Mouse (Mus musculus): ENCODE results near the gene Thsd7b. TPM values are rescaled to one million over a fixed set of nuclear protein-coding genes. Genes with fewer than 3 reads are reported as not detected.
A peak's percentile ranks its signal among the peaks of the same experiment; 100 is the strongest.

Thsd7b gene
- polyA plus RNA-seq, 1 experiment from 2014 or later, result 12.3 TPM

DNA sequence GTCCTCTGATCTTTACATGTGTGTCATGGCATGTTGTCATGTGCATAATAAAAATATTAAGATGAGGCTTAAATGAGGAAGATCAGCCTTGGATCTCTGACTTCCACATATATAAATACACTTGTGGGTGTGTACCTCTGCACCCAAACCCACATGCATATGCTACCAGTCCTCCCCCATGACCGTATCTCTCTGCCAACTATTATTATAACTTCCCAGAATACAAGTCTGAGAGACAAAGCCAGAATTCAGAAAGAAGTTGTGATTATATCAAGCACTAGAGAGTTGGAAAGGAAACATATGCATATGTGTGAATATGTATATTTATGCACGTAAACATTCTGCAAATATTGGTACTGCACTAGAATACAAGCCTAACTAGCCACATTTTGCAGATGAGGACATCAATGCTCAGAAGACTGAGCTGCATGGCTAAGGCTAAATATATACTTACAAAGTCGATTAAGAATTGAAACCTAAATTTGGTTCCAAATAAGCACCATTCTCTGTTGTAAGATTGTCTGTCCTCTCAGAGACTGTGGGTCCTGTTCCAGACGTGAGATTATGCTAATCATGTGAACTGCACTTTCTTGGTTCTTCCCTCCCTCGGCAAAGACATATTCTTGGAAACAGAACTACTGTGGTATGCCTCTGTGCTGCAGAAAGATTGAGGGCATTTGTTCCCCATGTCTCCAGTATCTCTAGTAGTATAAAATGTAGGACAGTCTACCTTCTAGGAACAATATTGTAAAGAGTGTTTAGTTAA lies 211.3 kb downstream of the Thsd7b start:
- no peak for ATAC-seq (ENCODE audit: low FRiP score, low TSS enrichment)
- Histone ChIP-seq H3K9ac (replicated peaks; ENCODE audit: low read length) (no peak overlapping the region), H3K36me3 (ENCODE audit: control insufficient read depth, insufficient read depth, low read length) (no peaks in the 10 kb centered on the region), H3K9me3 (ENCODE audit: control insufficient read depth, low read length) (no peaks in the 10 kb centered on the region), H3K4me2 (ENCODE audit: low read length) (no peak overlapping the region), H3K4me3 (replicated peaks; ENCODE audit: low read depth, low read length) (no peak overlapping the region), H3K4me1 (ENCODE audit: control insufficient read depth, insufficient read depth, low read length) (no peaks in the 10 kb centered on the region), H3K27me3 (ENCODE audit: control insufficient read depth, insufficient read depth, low read length) (no peaks in the 10 kb centered on the region), H3K27ac (replicated peaks; ENCODE audit: low read depth, low read length) (no peak overlapping the region)
- 77% methylated on average over 5 of the region's 5 CpGs for WGBS
- no peak for DNase-seq

GRCm38 (mm10) chr1:129491136-129491535 lies 218.0 kb downstream of the Thsd7b start:
- no peak overlapping the region for H3K27ac ChIP-seq (replicated peaks; ENCODE audit: low read depth, low read length)
- no peaks in the 10 kb centered on the region for H3K27me3 ChIP-seq (ENCODE audit: control insufficient read depth, insufficient read depth, low read length)
- H3K4me3 ChIP-seq (replicated peaks; ENCODE audit: low read depth, low read length), result no peak overlapping the region
- H3K4me1 ChIP-seq (ENCODE audit: control insufficient read depth, insufficient read depth, low read length), result no peaks in the 10 kb centered on the region
- no peak overlapping the region for H3K9ac ChIP-seq (replicated peaks; ENCODE audit: low read length)
- 89% methylated on average over 3 of the region's 3 CpGs for WGBS
- no peak overlapping the region for H3K4me2 ChIP-seq (ENCODE audit: low read length)
- DNase-seq (no peak), ATAC-seq (ENCODE audit: low FRiP score, low TSS enrichment) (no peak)
- H3K9me3 ChIP-seq (ENCODE audit: control insufficient read depth, low read length), result no peaks in the 10 kb centered on the region
- H3K36me3 ChIP-seq (ENCODE audit: control insufficient read depth, insufficient read depth, low read length), result no peaks in the 10 kb centered on the region

DNA sequence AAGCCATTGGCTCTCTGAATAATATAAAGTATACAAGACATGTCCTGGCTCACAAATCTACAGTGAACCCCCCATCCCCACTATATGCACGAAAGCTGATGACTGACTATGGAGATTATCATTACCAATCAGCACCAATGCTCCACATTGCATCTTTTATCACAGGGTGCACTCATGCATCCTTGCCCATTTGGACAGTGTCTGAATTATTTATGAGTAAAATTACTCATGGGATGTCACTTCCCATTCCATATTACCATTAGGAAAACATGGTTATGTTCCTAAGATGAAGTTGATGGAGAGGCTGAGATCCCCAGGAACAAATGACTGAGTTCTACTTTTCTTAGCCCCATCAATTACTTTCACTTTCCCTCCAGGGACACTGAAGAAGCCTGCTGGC lies 220.8 kb downstream of the Thsd7b start:
- H3K36me3 ChIP-seq (ENCODE audit: control insufficient read depth, insufficient read depth, low read length), result no peaks in the 10 kb centered on the region
- H3K4me3 ChIP-seq (replicated peaks; ENCODE audit: low read depth, low read length), result no peak overlapping the region
- no peak overlapping the region for H3K4me2 ChIP-seq (ENCODE audit: low read length)
- H3K4me1 ChIP-seq (ENCODE audit: control insufficient read depth, insufficient read depth, low read length), result no peaks in the 10 kb centered on the region
- WGBS, result 73% methylated on average over 1 of the region's 1 CpGs
- no peak overlapping the region for H3K9ac ChIP-seq (replicated peaks; ENCODE audit: low read length)
- no peaks in the 10 kb centered on the region for H3K9me3 ChIP-seq (ENCODE audit: control insufficient read depth, low read length)
- H3K27me3 ChIP-seq (ENCODE audit: control insufficient read depth, insufficient read depth, low read length), result no peaks in the 10 kb centered on the region
- ATAC-seq (ENCODE audit: low FRiP score, low TSS enrichment), result no peak
- no peak overlapping the region for H3K27ac ChIP-seq (replicated peaks; ENCODE audit: low read depth, low read length)
- no peak for DNase-seq

GRCm38 (mm10) chr1:129501707-129502106 lies 228.6 kb downstream of the Thsd7b start:
- Histone ChIP-seq H3K27me3 (ENCODE audit: control insufficient read depth, insufficient read depth, low read length) (no peaks in the 10 kb centered on the region), H3K4me1 (ENCODE audit: control insufficient read depth, insufficient read depth, low read length) (no peaks in the 10 kb centered on the region), H3K9me3 (ENCODE audit: control insufficient read depth, low read length) (no peaks in the 10 kb centered on the region), H3K27ac (replicated peaks; ENCODE audit: low read depth, low read length) (no peak overlapping the region), H3K4me3 (replicated peaks; ENCODE audit: low read depth, low read length) (no peak overlapping the region), H3K9ac (replicated peaks; ENCODE audit: low read length) (no peak overlapping the region), H3K36me3 (ENCODE audit: control insufficient read depth, insufficient read depth, low read length) (no peaks in the 10 kb centered on the region), H3K4me2 (ENCODE audit: low read length) (no peak overlapping the region)
- ATAC-seq (ENCODE audit: low FRiP score, low TSS enrichment) (no peak), DNase-seq (peak; percentile 36)
- WGBS, result 88% methylated on average over 3 of the region's 3 CpGs

DNA sequence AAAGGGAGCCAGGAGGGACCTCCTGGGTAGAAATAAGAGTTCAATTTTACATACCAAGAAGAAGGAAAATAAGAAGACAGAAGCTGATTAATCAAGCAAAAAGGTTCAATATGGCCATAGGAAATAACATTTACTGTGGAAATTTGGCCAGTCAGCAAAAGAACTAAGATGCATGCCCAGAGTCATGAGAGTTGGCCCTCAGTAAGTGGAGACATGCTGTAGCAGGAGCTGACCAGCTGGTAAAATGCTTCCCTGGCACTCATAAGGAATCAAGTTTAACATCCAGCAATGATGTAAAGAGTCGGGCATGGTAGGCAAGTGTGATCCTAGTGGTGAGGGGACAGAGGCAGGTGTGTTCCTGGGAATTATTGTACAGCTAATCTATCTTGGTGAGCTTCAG lies 243.3 kb downstream of the Thsd7b start:
- Histone ChIP-seq H3K27ac (replicated peaks; ENCODE audit: low read depth, low read length) (no peak overlapping the region), H3K27me3 (ENCODE audit: control insufficient read depth, insufficient read depth, low read length) (no peaks in the 10 kb centered on the region), H3K4me1 (ENCODE audit: control insufficient read depth, insufficient read depth, low read length) (no peaks in the 10 kb centered on the region), H3K4me3 (replicated peaks; ENCODE audit: low read depth, low read length) (no peak overlapping the region), H3K36me3 (ENCODE audit: control insufficient read depth, insufficient read depth, low read length) (no peaks in the 10 kb centered on the region), H3K4me2 (ENCODE audit: low read length) (no peak overlapping the region), H3K9me3 (ENCODE audit: control insufficient read depth, low read length) (no peaks in the 10 kb centered on the region), H3K9ac (replicated peaks; ENCODE audit: low read length) (no peak overlapping the region)
- no peak for DNase-seq
- no peak for ATAC-seq (ENCODE audit: low FRiP score, low TSS enrichment)
- WGBS, result 95% methylated on average over 1 of the region's 1 CpGs

DNA sequence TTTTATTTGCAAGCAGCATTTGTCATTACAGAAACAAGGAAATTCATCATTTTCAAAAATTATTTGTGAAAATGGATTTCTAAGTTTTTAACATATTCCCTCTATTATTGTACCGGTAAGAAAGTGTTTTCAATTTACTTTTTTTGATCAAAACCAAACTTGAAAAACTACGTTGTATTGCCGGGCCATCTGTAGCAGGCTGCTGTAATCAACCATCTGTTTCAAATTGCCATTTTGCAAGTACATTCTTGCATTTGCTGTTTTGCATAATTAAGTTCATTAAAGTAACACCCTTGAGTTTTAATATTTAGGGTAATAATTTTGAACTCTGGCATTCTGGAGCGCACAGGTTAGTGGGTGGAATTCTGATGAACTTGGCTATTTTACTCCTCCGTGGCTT lies 246.6 kb downstream of the Thsd7b start:
- H3K4me1 ChIP-seq (ENCODE audit: control insufficient read depth, insufficient read depth, low read length), result no peaks in the 10 kb centered on the region
- no peak overlapping the region for H3K4me2 ChIP-seq (ENCODE audit: low read length)
- H3K9ac ChIP-seq (replicated peaks; ENCODE audit: low read length), result no peak overlapping the region
- WGBS, result 94% methylated on average over 5 of the region's 5 CpGs
- no peaks in the 10 kb centered on the region for H3K36me3 ChIP-seq (ENCODE audit: control insufficient read depth, insufficient read depth, low read length)
- no peaks in the 10 kb centered on the region for H3K9me3 ChIP-seq (ENCODE audit: control insufficient read depth, low read length)
- no peak for DNase-seq
- no peaks in the 10 kb centered on the region for H3K27me3 ChIP-seq (ENCODE audit: control insufficient read depth, insufficient read depth, low read length)
- no peak overlapping the region for H3K27ac ChIP-seq (replicated peaks; ENCODE audit: low read depth, low read length)
- ATAC-seq (ENCODE audit: low FRiP score, low TSS enrichment), result no peak
- no peak overlapping the region for H3K4me3 ChIP-seq (replicated peaks; ENCODE audit: low read depth, low read length)

DNA sequence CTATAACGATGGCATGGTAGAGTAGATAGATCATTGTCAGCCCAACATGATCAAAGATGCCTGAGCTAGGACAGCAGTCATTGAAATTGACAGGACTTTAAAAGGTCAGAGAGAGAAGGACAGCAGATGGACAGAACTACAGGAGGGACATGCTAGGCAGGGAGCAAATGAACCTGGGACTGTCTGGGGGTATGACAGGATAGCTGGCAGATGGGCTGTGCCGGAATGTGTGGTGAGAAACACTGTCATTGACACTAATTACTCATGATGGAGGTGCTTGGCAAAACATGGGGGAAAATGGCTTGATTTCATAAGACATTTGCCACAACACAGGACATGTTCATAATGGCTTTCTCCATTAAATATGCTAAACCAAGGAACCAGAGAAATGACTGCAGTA lies 253.9 kb downstream of the Thsd7b start:
- DNase-seq (no peak), ATAC-seq (ENCODE audit: low FRiP score, low TSS enrichment) (no peak)
- no peak overlapping the region for H3K4me3 ChIP-seq (replicated peaks; ENCODE audit: low read depth, low read length)
- H3K9ac ChIP-seq (replicated peaks; ENCODE audit: low read length), result no peak overlapping the region
- no peaks in the 10 kb centered on the region for H3K9me3 ChIP-seq (ENCODE audit: control insufficient read depth, low read length)
- WGBS, result 80% methylated on average over 2 of the region's 2 CpGs
- no peaks in the 10 kb centered on the region for H3K36me3 ChIP-seq (ENCODE audit: control insufficient read depth, insufficient read depth, low read length)
- no peak overlapping the region for H3K27ac ChIP-seq (replicated peaks; ENCODE audit: low read depth, low read length)
- no peaks in the 10 kb centered on the region for H3K27me3 ChIP-seq (ENCODE audit: control insufficient read depth, insufficient read depth, low read length)
- no peaks in the 10 kb centered on the region for H3K4me1 ChIP-seq (ENCODE audit: control insufficient read depth, insufficient read depth, low read length)
- H3K4me2 ChIP-seq (ENCODE audit: low read length), result no peak overlapping the region

GRCm38 (mm10) chr1:129532206-129532605 lies 259.1 kb downstream of the Thsd7b start:
- ATAC-seq (ENCODE audit: low FRiP score, low TSS enrichment), result no peak
- no peak overlapping the region for H3K4me3 ChIP-seq (replicated peaks; ENCODE audit: low read depth, low read length)
- no peaks in the 10 kb centered on the region for H3K36me3 ChIP-seq (ENCODE audit: control insufficient read depth, insufficient read depth, low read length)
- H3K4me1 ChIP-seq (ENCODE audit: control insufficient read depth, insufficient read depth, low read length), result no peaks in the 10 kb centered on the region
- no peak overlapping the region for H3K4me2 ChIP-seq (ENCODE audit: low read length)
- DNase-seq, result no peak
- no peak overlapping the region for H3K9ac ChIP-seq (replicated peaks; ENCODE audit: low read length)
- 88% methylated on average over 3 of the region's 3 CpGs for WGBS
- H3K27me3 ChIP-seq (ENCODE audit: control insufficient read depth, insufficient read depth, low read length), result no peaks in the 10 kb centered on the region
- H3K9me3 ChIP-seq (ENCODE audit: control insufficient read depth, low read length), result no peaks in the 10 kb centered on the region
- H3K27ac ChIP-seq (replicated peaks; ENCODE audit: low read depth, low read length), result no peak overlapping the region

- Histone ChIP-seq H3K9ac (replicated peaks; ENCODE audit: low read length) (no peak overlapping the region), H3K27ac (replicated peaks; ENCODE audit: low read depth, low read length) (no peak overlapping the region), H3K36me3 (ENCODE audit: control insufficient read depth, insufficient read depth, low read length) (no peaks in the 10 kb centered on the region), H3K4me1 (ENCODE audit: control insufficient read depth, insufficient read depth, low read length) (no peaks in the 10 kb centered on the region), H3K4me3 (replicated peaks; ENCODE audit: low read depth, low read length) (no peak overlapping the region), H3K9me3 (ENCODE audit: control insufficient read depth, low read length) (no peaks in the 10 kb centered on the region), H3K4me2 (ENCODE audit: low read length) (no peak overlapping the region), H3K27me3 (ENCODE audit: control insufficient read depth, insufficient read depth, low read length) (no peaks in the 10 kb centered on the region)
- WGBS, result 57% methylated on average over 2 of the region's 2 CpGs
- DNase-seq (no peak), ATAC-seq (ENCODE audit: low FRiP score, low TSS enrichment) (no peak)
Measured at GRCm38 (mm10) chr1:129538508-129538907, 265.4 kb downstream of the Thsd7b start.

Measured in midbrain, embryonic 14.5 days (tissue).